Mouse (Mus musculus): ENCODE measurements at regions not wholly inside any gene's neighbourhood (a gene's known extent, or its start where the extent isn't known, plus 50 kb on each side); places are given as distances from the start of the nearest gene placed in this dataset.

GRCm38 (mm10) chr2:159032147-159032546, 237.5 kb downstream of the Dhx35 start:
- TF ChIP-seq POLR2A (IDR thresholded peaks at IDR 0.05; ENCODE audit: extremely low read depth, insufficient read depth, low read length): no peak
- TF ChIP-seq CTCF (IDR thresholded peaks at IDR 0.05; ENCODE audit: extremely low read depth, insufficient read depth, low read length): no peak

Data from cortical plate, adult 2 months (tissue).